Mouse (Mus musculus) neural tube, embryonic 14.5 days (tissue): ENCODE results near the gene Ubac2. TPM values are rescaled to one million over a fixed set of nuclear protein-coding genes. Genes with fewer than 3 reads are reported as not detected.

Experiments used
- ATAC-seq: fragments of 200-750 bp; cut with Nextera tagmentation; 2 replicates; pipeline ENCODE4 v1.8.0; 2017; ENCODE audit warnings: low read depth, mild to moderate bottlenecking, moderate TSS enrichment, moderate library complexity
- H3K27ac ChIP-seq: fragments of 300-500 bp; sonication (generic); 2 replicates; pipeline ENCODE4 v1.5.1; 2014; ENCODE audit warnings: low read depth, mild to moderate bottlenecking, control low read depth, low read length, moderate library complexity, mixed read lengths
- H3K27me3 ChIP-seq: fragments of 300-500 bp; sonication (generic); 2 replicates; pipeline ENCODE4 v1.6.1; 2014; ENCODE audit warnings: low read length; ENCODE audit not compliant: control insufficient read depth, insufficient read depth
- H3K36me3 ChIP-seq: fragments of 300-500 bp; sonication (generic); 2 replicates; pipeline ENCODE4 v1.6.1; 2014; ENCODE audit warnings: low read length, mixed read lengths; ENCODE audit not compliant: control insufficient read depth, insufficient read depth
- H3K4me1 ChIP-seq: fragments of 300-500 bp; sonication (generic); 2 replicates; pipeline ENCODE4 v1.6.1; 2014; ENCODE audit warnings: low read length; ENCODE audit not compliant: control insufficient read depth, insufficient read depth
- H3K4me2 ChIP-seq: fragments of 300-500 bp; sonication (generic); 2 replicates; pipeline ENCODE4 v1.6.1; 2014; ENCODE audit warnings: mild to moderate bottlenecking, low read depth, low read length, control low read depth
- H3K4me3 ChIP-seq: fragments of 300-500 bp; sonication (generic); 2 replicates; pipeline ENCODE4 v1.5.1; 2014; ENCODE audit warnings: low read depth, low read length, control low read depth, mixed read lengths
- H3K9ac ChIP-seq: fragments of 300-500 bp; sonication (generic); replicated peaks from 2 replicates; pipeline ENCODE4 v1.6.1; 2014; ENCODE audit warnings: low read depth, mild to moderate bottlenecking, control low read depth, low read length, mixed read lengths
- H3K9me3 ChIP-seq: fragments of 300-500 bp; sonication (generic); 2 replicates; pipeline ENCODE4 v1.6.1; 2016; ENCODE audit warnings: low read length; ENCODE audit not compliant: control insufficient read depth
- WGBS: fragments of 180-500 bp; shearing (Covaris S2); extraction: QIAGEN DNeasy Blood & Tissue Kit; methylation state at CpG from one replicate; pipeline ENCODE4 v1.1.7; 2014; 5-methylcytosine and 5-hydroxymethylcytosine counted together
- polyA plus RNA-seq: library from polyadenylated mRNA; unstranded; fragments of >200 nt; fragmentation: Nextera tagmentation; extraction: Ambion mirVana; gene quantifications from 2 replicates; pipeline ENCODE4 v1.2.1, GENCODE M21; 2014

Ubac2 gene
- polyA plus RNA-seq, 1 experiment from 2014 or later = 48.7 TPM

DNA sequence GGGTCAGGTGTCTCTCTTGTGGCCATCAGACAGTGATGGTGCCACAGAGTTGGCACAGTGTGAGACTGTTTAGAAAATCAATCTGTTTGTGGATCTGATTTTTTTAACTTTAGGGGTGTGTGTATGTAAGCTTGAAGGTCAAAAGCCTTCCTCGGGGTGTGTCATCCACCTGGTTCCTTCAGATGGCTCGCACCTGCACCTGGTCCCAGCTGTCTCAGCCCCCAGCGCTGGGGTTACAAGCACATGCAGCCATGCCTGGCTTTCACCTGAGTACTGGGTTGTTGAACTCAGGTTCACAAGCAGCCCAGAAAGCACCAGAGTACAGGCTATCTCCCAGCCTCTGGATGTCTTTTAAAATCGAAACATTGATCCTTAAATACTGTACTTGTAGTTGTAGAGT, 115.2 kb downstream of the Ubac2 start:
- WGBS = 93% methylated on average over 4 of the region's 4 CpGs
- no peaks in the 10 kb centered on the region; the same call in 1 of the 2 replicates for H3K36me3 ChIP-seq
- H3K4me2 ChIP-seq = no peak overlapping the region
- no peak overlapping the region for H3K9ac ChIP-seq
- H3K9me3 ChIP-seq = no peaks in the 10 kb centered on the region
- no peak overlapping the region for H3K27ac ChIP-seq
- ATAC-seq = no peak
- no peak overlapping the region for H3K4me3 ChIP-seq
- no peaks in the 10 kb centered on the region for H3K4me1 ChIP-seq
- H3K27me3 ChIP-seq = no peaks in the 10 kb centered on the region

DNA sequence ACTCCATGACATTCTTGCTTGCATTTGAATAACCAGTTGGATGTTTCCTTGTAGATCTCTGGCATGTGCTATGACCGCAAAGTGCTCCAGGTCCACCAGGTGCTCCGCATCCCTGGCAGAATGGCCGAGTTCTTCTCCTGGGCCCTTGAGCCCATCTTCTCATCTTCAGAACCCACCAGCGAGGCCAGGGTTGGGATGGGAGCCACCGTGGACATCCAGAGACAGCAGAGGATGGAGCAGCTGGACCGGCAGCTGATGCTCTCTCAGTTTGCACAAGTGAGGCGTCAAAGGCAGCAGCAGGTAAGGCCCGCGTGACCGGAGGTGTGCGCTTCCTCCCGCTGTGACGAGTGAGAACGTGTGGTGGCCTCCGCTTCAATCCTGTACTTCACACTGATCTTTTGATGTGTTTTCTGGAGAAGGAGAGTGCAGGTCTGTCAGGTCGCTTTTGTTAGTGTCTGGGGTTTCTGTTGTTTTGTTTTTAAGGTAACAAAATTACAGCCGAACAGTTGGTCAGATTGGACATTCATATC, 115.8 kb downstream of the Ubac2 start:
- no peaks in the 10 kb centered on the region; the same call in 1 of the 2 replicates for H3K36me3 ChIP-seq
- no peak for ATAC-seq
- H3K4me1 ChIP-seq = no peaks in the 10 kb centered on the region
- no peaks in the 10 kb centered on the region for H3K9me3 ChIP-seq
- no peak overlapping the region for H3K27ac ChIP-seq
- H3K27me3 ChIP-seq = no peaks in the 10 kb centered on the region
- no peak overlapping the region for H3K4me2 ChIP-seq
- H3K9ac ChIP-seq = no peak overlapping the region
- no peak overlapping the region for H3K4me3 ChIP-seq
- 96% methylated on average over 17 of the region's 17 CpGs for WGBS

DNA sequence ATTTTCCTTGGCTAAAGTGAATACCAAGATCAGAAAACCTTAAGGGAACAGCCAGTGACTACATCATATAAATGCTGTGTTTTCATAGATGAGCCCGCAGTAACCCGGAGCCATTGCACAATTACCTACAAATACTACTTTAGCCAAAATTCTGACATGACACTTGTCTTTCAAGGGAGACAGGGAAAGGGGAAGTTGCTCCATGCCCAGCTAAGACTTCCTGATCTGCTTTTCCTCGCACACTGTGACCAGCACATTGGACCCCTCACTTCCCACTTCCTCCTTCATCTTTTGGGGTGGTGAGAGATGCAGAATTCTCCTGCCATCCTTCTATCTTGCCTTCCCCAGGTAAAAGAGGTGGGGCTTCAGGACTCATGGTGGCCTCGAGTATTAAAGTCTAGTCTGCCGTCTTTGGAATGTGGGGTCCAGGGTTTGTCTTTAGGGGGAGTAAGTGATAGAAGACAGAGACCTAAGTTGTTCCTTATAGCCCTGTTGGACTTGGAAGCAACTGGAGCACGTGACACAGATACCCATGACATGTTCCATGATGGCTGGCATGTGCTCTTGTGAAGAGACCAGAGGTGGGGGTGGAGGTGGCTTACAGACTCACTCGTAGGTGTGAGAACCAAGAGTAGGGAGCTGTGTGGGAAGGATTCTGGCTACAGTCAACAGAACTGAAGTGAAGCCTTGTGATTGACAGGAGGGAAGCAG, 116.6 kb downstream of the Ubac2 start:
- WGBS = 92% methylated on average over 7 of the region's 7 CpGs
- no peak overlapping the region for H3K4me2 ChIP-seq
- no peaks in the 10 kb centered on the region; the same call in 1 of the 2 replicates for H3K36me3 ChIP-seq
- no peak overlapping the region for H3K27ac ChIP-seq
- H3K4me1 ChIP-seq = no peaks in the 10 kb centered on the region
- no peaks in the 10 kb centered on the region for H3K27me3 ChIP-seq
- H3K9ac ChIP-seq = no peak overlapping the region
- H3K4me3 ChIP-seq = no peak overlapping the region
- H3K9me3 ChIP-seq = no peaks in the 10 kb centered on the region
- ATAC-seq = no peak

DNA sequence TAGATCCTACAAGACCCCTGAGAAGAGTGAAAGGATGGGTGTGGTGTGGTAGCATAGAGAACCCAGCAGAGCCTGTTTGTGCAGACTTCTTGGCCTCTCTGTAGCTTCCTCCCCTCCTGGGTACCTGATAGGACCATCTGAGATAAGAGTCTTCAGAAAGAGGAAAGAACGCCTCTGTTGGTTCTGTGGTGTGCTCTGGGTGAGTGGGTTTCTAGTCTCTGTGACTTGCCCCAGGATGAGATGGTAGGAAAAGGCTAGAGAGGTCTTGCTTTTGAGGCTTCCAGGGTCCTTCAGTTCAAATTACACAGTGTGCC, 117.1 kb downstream of the Ubac2 start:
- 71% methylated on average over 1 of the region's 1 CpGs for WGBS
- no peaks in the 10 kb centered on the region; the same call in 1 of the 2 replicates for H3K36me3 ChIP-seq
- no peak overlapping the region for H3K4me3 ChIP-seq
- no peaks in the 10 kb centered on the region for H3K27me3 ChIP-seq
- H3K4me1 ChIP-seq = no peaks in the 10 kb centered on the region
- H3K4me2 ChIP-seq = no peak overlapping the region
- no peaks in the 10 kb centered on the region for H3K9me3 ChIP-seq
- H3K9ac ChIP-seq = no peak overlapping the region
- no peak for ATAC-seq
- H3K27ac ChIP-seq = no peak overlapping the region

DNA sequence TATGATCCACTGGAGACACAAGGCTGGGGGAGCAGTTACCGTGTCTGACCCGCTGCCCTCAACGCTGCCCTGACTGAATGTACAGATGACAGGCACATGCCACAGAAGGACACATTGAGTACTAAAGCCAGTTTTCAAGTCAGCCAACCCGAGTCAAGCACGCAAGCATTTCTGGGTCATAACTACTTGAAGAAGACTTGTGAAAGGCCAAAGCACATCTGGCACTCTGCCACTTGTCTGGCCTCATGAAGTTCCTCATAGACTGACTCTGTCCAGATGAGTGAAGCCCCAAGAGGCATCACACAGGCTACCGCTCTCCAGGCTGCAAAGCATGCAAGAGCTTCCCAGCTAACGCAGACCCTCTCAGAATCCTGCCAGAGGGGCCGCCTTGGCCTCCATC, 118.4 kb downstream of the Ubac2 start:
- no peak overlapping the region for H3K9ac ChIP-seq
- no peak overlapping the region for H3K4me3 ChIP-seq
- 96% methylated on average over 8 of the region's 8 CpGs for WGBS
- H3K27me3 ChIP-seq = no peaks in the 10 kb centered on the region
- H3K9me3 ChIP-seq = no peaks in the 10 kb centered on the region
- H3K27ac ChIP-seq = no peak overlapping the region
- no peaks in the 10 kb centered on the region for H3K4me1 ChIP-seq
- no peak overlapping the region for H3K4me2 ChIP-seq
- ATAC-seq = no peak
- H3K36me3 ChIP-seq = no peaks in the 10 kb centered on the region; the same call in 1 of the 2 replicates

DNA sequence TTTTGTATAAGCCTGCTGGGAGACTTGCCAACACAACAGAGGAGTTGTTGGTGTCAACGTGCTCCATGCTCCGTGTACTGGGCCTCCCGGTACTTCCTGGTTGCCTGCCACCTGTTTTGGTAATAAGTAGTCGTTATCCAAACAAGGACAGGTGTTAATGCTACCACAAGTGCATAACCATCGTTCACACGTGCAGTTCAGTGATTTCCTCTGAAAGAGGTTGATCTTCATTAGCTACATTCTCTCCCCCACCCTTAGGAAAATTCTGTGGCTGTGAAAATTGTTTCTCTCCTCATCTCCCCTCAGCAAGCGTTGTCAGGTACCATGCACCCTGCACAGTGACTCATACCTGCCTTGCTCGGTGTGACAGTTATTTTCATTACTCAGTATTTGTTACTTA, 121.0 kb downstream of the Ubac2 start:
- H3K9ac ChIP-seq = no peak overlapping the region
- no peaks in the 10 kb centered on the region for H3K27me3 ChIP-seq
- no peaks in the 10 kb centered on the region; the same call in 1 of the 2 replicates for H3K36me3 ChIP-seq
- no peak overlapping the region for H3K4me2 ChIP-seq
- ATAC-seq = no peak
- H3K27ac ChIP-seq = no peak overlapping the region
- H3K4me3 ChIP-seq = no peak overlapping the region
- no peaks in the 10 kb centered on the region for H3K4me1 ChIP-seq
- 89% methylated on average over 8 of the region's 8 CpGs for WGBS
- no peaks in the 10 kb centered on the region for H3K9me3 ChIP-seq

DNA sequence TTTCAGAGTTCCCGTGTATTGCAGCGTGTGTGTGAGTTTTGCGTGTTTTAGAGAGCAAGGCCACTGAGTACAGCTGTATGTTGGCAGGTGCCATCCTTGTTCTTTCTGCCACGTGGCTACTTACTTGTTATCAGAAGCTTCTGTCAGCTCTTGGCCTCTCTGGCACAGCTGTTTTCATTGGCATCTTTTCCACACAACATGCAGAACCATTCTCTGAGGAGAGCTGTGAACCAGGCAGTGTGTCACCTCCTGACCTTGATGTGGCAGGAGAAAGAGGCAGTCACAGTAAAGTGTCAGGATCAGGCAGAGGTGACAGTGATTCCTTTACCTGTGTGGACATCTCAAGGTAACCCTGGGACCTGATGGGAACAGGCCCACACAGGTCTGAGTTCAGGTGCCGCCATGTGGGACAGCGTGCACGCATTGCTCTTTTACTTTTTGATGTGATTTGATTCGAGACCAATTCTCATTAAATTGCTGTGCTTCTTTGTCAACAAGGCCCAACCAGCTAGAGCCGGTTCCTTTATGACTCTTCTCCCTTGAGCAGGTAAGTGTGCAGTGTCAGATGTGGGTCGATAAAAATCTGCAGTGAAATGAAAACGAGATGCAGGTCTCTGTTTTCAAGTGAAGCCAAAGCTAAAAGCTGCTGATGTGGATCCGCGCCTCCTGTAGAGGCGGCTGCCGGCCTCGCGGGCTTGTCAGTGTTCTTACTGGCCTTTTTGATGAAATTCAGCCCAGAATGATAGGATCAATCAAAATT, 122.1 kb downstream of the Ubac2 start:
- Histone ChIP-seq H3K9me3 (no peaks in the 10 kb centered on the region), H3K36me3 (no peaks in the 10 kb centered on the region; the same call in 1 of the 2 replicates), H3K27ac (no peak overlapping the region), H3K4me3 (no peak overlapping the region), H3K4me1 (no peaks in the 10 kb centered on the region), H3K4me2 (no peak overlapping the region), H3K27me3 (no peaks in the 10 kb centered on the region), H3K9ac (no peak overlapping the region)
- ATAC-seq = no peak
- WGBS = 93% methylated on average over 17 of the region's 17 CpGs

DNA sequence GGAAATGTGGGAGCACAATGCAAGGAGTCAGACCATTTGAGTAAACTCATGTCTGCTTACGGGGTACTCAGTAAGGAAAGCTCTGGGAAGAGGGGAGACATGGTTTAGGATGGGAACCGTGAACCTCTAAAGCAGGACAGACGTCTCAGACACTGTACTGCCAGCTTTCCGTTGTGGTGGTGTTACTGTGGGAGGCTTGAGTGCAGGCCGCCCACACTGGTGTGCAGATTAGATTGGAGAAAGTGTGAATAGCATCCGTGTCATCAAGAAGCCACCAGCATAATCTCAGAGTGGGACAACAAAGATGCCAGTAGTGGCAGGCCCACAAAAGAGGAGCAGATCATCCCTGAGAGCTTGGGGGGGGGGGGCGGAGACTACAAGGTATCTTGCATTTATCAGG, 123.8 kb downstream of the Ubac2 start:
- Histone ChIP-seq H3K4me3 (no peak overlapping the region), H3K9ac (no peak overlapping the region), H3K27me3 (no peaks in the 10 kb centered on the region), H3K27ac (no peak overlapping the region), H3K9me3 (no peaks in the 10 kb centered on the region), H3K36me3 (no peaks in the 10 kb centered on the region), H3K4me2 (no peak overlapping the region), H3K4me1 (no peaks in the 10 kb centered on the region)
- ATAC-seq = no peak
- 97% methylated on average over 7 of the region's 7 CpGs for WGBS

DNA sequence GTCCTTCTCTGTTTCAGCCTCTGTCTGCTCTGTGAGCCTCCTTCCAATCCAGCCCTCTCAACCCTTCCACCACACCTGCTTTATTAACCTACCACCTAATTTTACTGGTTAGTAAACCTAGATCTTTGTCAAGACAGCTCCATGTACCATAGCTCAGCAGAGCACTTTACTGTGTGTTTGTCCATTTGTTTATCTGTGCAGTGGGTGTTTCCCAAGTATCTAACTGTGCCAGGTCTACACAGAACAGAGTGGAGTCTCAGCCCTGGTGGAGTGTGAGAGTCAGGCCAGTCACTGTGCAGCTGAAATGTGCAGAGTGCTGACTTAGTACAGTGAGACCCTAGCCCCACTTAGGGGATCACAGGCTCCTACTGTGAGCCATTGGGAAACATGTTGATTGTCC, 125.4 kb downstream of the Ubac2 start:
- no peak overlapping the region for H3K4me3 ChIP-seq
- H3K4me2 ChIP-seq = no peak overlapping the region
- no peak for ATAC-seq
- no peak overlapping the region for H3K27ac ChIP-seq
- 0 out of 2 replicates have a peak, but pooled peaks cover under 1% of the 10 kb centered on the region for H3K36me3 ChIP-seq
- no peaks in the 10 kb centered on the region for H3K9me3 ChIP-seq
- H3K9ac ChIP-seq = no peak overlapping the region
- no peaks in the 10 kb centered on the region for H3K4me1 ChIP-seq
- H3K27me3 ChIP-seq = no peaks in the 10 kb centered on the region
